Mouse (Mus musculus) neural tube, embryonic 12.5 days (tissue): ENCODE results near the gene Atg14. TPM values are rescaled to one million over a fixed set of nuclear protein-coding genes. Genes with fewer than 3 reads are reported as not detected.
"Not testable (repeated sequence)": the region's sequence is repeated elsewhere in the genome, so short reads cannot be mapped to it uniquely, and the experiment has no call there.

Experiments used
- ATAC-seq: fragments of 200-750 bp; cut with Nextera tagmentation; 2 replicates; pipeline ENCODE4 v1.8.0; 2017; ENCODE audit warnings: low read depth, mild to moderate bottlenecking, moderate TSS enrichment, moderate library complexity; ENCODE audit not compliant: low FRiP score
- H3K27ac ChIP-seq: fragments of 300-500 bp; sonication (generic); 2 replicates; pipeline ENCODE4 v1.5.1; 2016
- H3K27me3 ChIP-seq: fragments of 300-500 bp; sonication (generic); replicated peaks from 2 replicates; pipeline ENCODE4 v1.6.1; 2016; ENCODE audit warnings: mild to moderate bottlenecking
- H3K36me3 ChIP-seq: fragments of 300-500 bp; sonication (generic); 2 replicates; pipeline ENCODE4 v1.6.1; 2016; ENCODE audit warnings: mild to moderate bottlenecking
- H3K4me1 ChIP-seq: fragments of 300-500 bp; sonication (generic); 2 replicates; pipeline ENCODE4 v1.6.1; 2016
- H3K4me2 ChIP-seq: fragments of 300-500 bp; sonication (generic); replicated peaks from 2 replicates; pipeline ENCODE4 v1.6.1; 2016; ENCODE audit warnings: mild to moderate bottlenecking
- H3K4me3 ChIP-seq: fragments of 300-500 bp; sonication (generic); 2 replicates; pipeline ENCODE4 v1.5.1; 2016
- H3K9ac ChIP-seq: fragments of 300-500 bp; sonication (generic); 2 replicates; pipeline ENCODE4 v1.6.1; 2016; ENCODE audit warnings: mild to moderate bottlenecking
- H3K9me3 ChIP-seq: fragments of 300-500 bp; sonication (generic); 2 replicates; pipeline ENCODE4 v1.6.1; 2016; ENCODE audit warnings: mild to moderate bottlenecking
- WGBS: fragments of 180-500 bp; shearing (Covaris S2); methylation state at CpG from one replicate; pipeline ENCODE4 v1.1.7; 2016; 5-methylcytosine and 5-hydroxymethylcytosine counted together
- polyA plus RNA-seq: library from polyadenylated mRNA; unstranded; fragments of >200 nt; fragmentation: Nextera tagmentation; extraction: Ambion mirVana; gene quantifications from 2 replicates; pipeline ENCODE4 v1.2.1, GENCODE M21; 2016

Gene Atg14
- polyA plus RNA-seq, 1 experiment from 2014 or later = 20.3 TPM

DNA sequence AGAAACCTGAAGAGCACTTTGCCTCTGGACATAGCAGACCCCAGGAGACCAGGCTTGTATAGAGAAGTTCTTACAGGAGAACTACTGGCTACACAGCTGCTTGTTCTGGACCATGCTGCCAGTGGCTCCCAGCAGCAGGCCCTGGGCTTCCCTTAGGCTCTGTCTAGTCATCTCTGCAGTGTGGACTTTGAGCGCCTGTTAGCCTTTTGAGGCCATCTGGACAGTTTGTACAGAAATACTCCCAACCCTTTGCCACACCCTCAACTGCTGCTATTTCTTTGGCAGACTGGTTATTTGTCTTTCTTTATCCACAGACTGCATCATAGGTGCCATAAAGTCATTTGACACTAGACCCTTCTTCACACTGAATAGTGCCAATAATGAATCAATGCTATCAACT lies 35.4 kb downstream of the Atg14 start:
- no peak overlapping the region for H3K9ac ChIP-seq
- no peak overlapping the region for H3K27ac ChIP-seq
- no peaks in the 10 kb centered on the region for H3K4me1 ChIP-seq
- ATAC-seq = no peak
- no peak overlapping the region for H3K4me3 ChIP-seq
- H3K27me3 ChIP-seq = no peaks in the 10 kb centered on the region
- WGBS = 83% methylated on average over 1 of the region's 1 CpGs
- no peaks in the 10 kb centered on the region for H3K9me3 ChIP-seq
- peaks cover 22% of the 10 kb centered on the region for H3K36me3 ChIP-seq
- no peak overlapping the region for H3K4me2 ChIP-seq

- Histone ChIP-seq H3K4me3 (no peak overlapping the region), H3K9me3 (no peaks in the 10 kb centered on the region), H3K27me3 (no peaks in the 10 kb centered on the region), H3K4me2 (no peak overlapping the region), H3K36me3 (peaks cover 18% of the 10 kb centered on the region), H3K9ac (no peak overlapping the region), H3K27ac (no peak overlapping the region), H3K4me1 (no peaks in the 10 kb centered on the region)
- ATAC-seq = peak; percentile 42; the same call in 1 of the 2 replicates
- 92% methylated on average over 5 of the region's 5 CpGs for WGBS
Measured at GRCm38 (mm10) chr14:47534176-47534525, 36.3 kb downstream of the Atg14 start.

GRCm38 (mm10) chr14:47533365-47534175 lies 36.9 kb downstream of the Atg14 start:
- Histone ChIP-seq H3K9me3 (no peaks in the 10 kb centered on the region), H3K27ac (no peak overlapping the region), H3K4me1 (no peaks in the 10 kb centered on the region), H3K9ac (no peak overlapping the region), H3K4me2 (peak overlapping the region; percentile 31; the same call in 1 of the 2 replicates), H3K4me3 (no peak overlapping the region), H3K36me3 (peaks cover 15% of the 10 kb centered on the region), H3K27me3 (no peaks in the 10 kb centered on the region)
- WGBS = 46% methylated on average over 11 of the region's 11 CpGs
- peak; percentile 71 for ATAC-seq

DNA sequence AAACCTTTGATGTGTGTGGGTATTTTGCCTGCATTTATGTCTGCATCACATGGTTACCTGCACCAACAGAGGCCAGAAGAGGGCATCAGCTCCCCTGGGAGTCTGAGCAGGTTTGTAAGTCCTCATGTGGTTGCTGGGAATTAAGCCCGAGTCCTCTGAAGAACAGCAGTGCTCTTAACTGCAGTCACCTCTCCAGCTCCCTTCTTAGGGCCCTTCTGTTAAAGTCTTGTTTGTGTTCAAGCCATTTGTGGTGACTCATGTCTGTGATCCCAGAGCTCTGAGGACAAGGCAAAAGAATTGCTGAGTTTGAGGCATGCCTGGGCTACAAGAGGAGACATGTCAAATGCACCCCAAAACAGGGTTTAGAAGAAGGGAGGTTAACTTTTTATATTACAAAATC lies 38.0 kb downstream of the Atg14 start:
- Histone ChIP-seq H3K9me3 (no peaks in the 10 kb centered on the region), H3K4me2 (no peak overlapping the region), H3K4me3 (no peak overlapping the region), H3K9ac (no peak overlapping the region), H3K27ac (no peak overlapping the region), H3K4me1 (no peaks in the 10 kb centered on the region), H3K36me3 (peaks cover 15% of the 10 kb centered on the region), H3K27me3 (no peaks in the 10 kb centered on the region)
- WGBS = 79% methylated on average over 1 of the region's 1 CpGs
- no peak for ATAC-seq

GRCm38 (mm10) chr14:47529592-47529991 lies 40.9 kb downstream of the Atg14 start:
- ATAC-seq, H3K27ac ChIP-seq, H3K4me3 ChIP-seq, H3K9ac ChIP-seq, H3K4me2 ChIP-seq, H3K27me3 ChIP-seq, H3K9me3 ChIP-seq, H3K4me1 ChIP-seq: not testable (repeated sequence)
- peaks cover 15% of the 10 kb centered on the region for H3K36me3 ChIP-seq
- WGBS = 97% methylated on average over 12 of the region's 12 CpGs

- ATAC-seq = no peak
- no peaks in the 10 kb centered on the region for H3K4me1 ChIP-seq
- H3K4me2 ChIP-seq = no peak overlapping the region
- H3K9ac ChIP-seq = no peak overlapping the region
- H3K27ac ChIP-seq = no peak overlapping the region
- no peak overlapping the region for H3K4me3 ChIP-seq
- H3K36me3 ChIP-seq = peaks cover 15% of the 10 kb centered on the region
- H3K27me3 ChIP-seq = no peaks in the 10 kb centered on the region
- no peaks in the 10 kb centered on the region for H3K9me3 ChIP-seq
- WGBS = 44% methylated on average over 8 of the region's 8 CpGs
Measured at GRCm38 (mm10) chr14:47529019-47529418, 41.4 kb downstream of the Atg14 start.

DNA sequence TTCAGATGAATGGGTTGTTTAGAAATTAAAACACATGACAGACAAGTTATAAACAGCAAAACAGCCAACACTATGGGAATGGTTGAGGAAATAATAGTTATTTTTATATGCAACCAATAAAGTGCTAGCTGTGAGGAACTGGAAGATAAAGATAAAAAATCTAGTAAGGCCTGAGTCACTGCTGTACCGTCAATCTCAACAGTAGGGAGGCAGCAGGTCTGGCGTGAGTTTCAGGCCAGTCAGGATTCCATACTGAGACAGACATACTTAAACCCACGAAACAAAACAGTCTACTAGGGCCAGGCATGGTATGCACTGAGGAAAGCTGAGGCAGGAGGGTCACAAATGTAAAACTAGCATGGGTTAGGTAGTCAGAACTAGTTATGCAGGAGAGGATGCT lies 42.2 kb downstream of the Atg14 start:
- ATAC-seq = no peak
- H3K9me3 ChIP-seq = no peaks in the 10 kb centered on the region
- WGBS = 82% methylated on average over 3 of the region's 3 CpGs
- H3K9ac ChIP-seq = no peak overlapping the region
- H3K4me1 ChIP-seq = no peaks in the 10 kb centered on the region
- H3K4me3 ChIP-seq = no peak overlapping the region
- H3K36me3 ChIP-seq = peaks cover 15% of the 10 kb centered on the region
- no peak overlapping the region for H3K4me2 ChIP-seq
- no peaks in the 10 kb centered on the region for H3K27me3 ChIP-seq
- H3K27ac ChIP-seq = no peak overlapping the region

DNA sequence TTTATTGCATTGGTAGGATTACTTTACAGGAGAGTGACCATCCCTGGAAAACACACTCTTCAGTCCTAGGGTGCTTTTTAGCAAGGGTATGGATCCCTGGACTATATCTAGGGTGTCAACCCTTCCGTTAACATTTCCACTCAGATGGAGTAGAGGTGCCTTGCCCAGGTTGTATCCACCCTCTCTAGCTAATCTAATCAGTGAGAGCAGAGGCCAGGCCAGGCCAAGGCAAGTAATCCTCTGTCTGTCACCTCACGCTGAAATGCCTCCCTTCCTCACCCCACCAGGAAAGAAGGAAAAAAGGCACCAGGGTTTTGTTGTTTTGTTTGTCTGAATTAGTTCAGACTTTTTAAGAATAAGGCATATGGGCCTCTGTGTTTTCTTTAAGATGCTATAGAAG lies 42.6 kb downstream of the Atg14 start:
- H3K9ac ChIP-seq = no peak overlapping the region
- H3K4me1 ChIP-seq = no peaks in the 10 kb centered on the region
- H3K4me3 ChIP-seq = no peak overlapping the region
- H3K27ac ChIP-seq = no peak overlapping the region
- H3K27me3 ChIP-seq = no peaks in the 10 kb centered on the region
- peaks cover 15% of the 10 kb centered on the region for H3K36me3 ChIP-seq
- H3K4me2 ChIP-seq = no peak overlapping the region
- 95% methylated on average over 2 of the region's 2 CpGs for WGBS
- no peaks in the 10 kb centered on the region for H3K9me3 ChIP-seq
- no peak for ATAC-seq

- Histone ChIP-seq H3K9me3 (no peaks in the 10 kb centered on the region), H3K4me3 (no peak overlapping the region), H3K36me3 (peaks cover 4% of the 10 kb centered on the region; the same call in 1 of the 2 replicates), H3K27me3 (no peaks in the 10 kb centered on the region), H3K4me1 (no peaks in the 10 kb centered on the region), H3K9ac (no peak overlapping the region), H3K27ac (no peak overlapping the region), H3K4me2 (no peak overlapping the region)
- WGBS = 89% methylated on average over 5 of the region's 5 CpGs
- no peak for ATAC-seq
Measured at GRCm38 (mm10) chr14:47525861-47526260, 44.6 kb downstream of the Atg14 start.

DNA sequence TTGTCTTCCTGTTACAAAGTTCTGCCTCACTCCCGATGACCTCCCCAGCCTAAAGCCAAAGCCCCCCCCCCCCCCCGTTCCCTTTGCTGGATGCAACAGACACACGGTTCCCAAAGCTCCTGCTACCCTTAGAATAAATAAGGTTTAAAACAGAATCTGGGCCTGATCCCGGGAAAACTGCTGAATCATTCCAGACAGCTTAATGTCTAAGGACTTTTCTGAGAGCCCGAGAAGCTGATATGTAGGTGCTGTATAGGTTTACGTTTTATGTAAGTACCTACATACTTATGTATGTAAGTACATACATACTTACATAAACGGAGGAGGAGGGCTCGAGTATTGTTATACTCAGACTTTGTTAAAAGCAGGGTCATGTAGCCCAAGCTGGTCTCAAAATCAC lies 45.1 kb downstream of the Atg14 start:
- H3K9me3 ChIP-seq = no peaks in the 10 kb centered on the region
- no peaks in the 10 kb centered on the region for H3K4me1 ChIP-seq
- ATAC-seq = no peak
- H3K27ac ChIP-seq = no peak overlapping the region
- H3K27me3 ChIP-seq = no peaks in the 10 kb centered on the region
- no peak overlapping the region for H3K4me2 ChIP-seq
- H3K4me3 ChIP-seq = no peak overlapping the region
- WGBS = 81% methylated on average over 8 of the region's 8 CpGs
- no peak overlapping the region for H3K9ac ChIP-seq
- peaks cover 1% of the 10 kb centered on the region; the same call in 1 of the 2 replicates for H3K36me3 ChIP-seq

GRCm38 (mm10) chr14:47522301-47522700 lies 48.1 kb downstream of the Atg14 start:
- H3K4me3 ChIP-seq = no peak overlapping the region
- no peaks in the 10 kb centered on the region for H3K9me3 ChIP-seq
- no peak overlapping the region for H3K27ac ChIP-seq
- H3K4me2 ChIP-seq = no peak overlapping the region
- H3K27me3 ChIP-seq = no peaks in the 10 kb centered on the region
- H3K4me1 ChIP-seq = no peaks in the 10 kb centered on the region
- no peak overlapping the region for H3K9ac ChIP-seq
- no peak for ATAC-seq
- WGBS = 90% methylated on average over 7 of the region's 7 CpGs
- H3K36me3 ChIP-seq = no peaks in the 10 kb centered on the region

GRCm38 (mm10) chr14:47521609-47522008 lies 48.8 kb downstream of the Atg14 start:
- ATAC-seq = no peak
- H3K36me3 ChIP-seq = no peaks in the 10 kb centered on the region
- H3K4me3 ChIP-seq = no peak overlapping the region
- no peak overlapping the region for H3K27ac ChIP-seq
- no peaks in the 10 kb centered on the region for H3K9me3 ChIP-seq
- no peaks in the 10 kb centered on the region for H3K27me3 ChIP-seq
- H3K4me1 ChIP-seq = no peaks in the 10 kb centered on the region
- no peak overlapping the region for H3K4me2 ChIP-seq
- H3K9ac ChIP-seq = no peak overlapping the region
- 82% methylated on average over 1 of the region's 1 CpGs for WGBS
